Mouse (Mus musculus): ENCODE measurements at regions not wholly inside any gene's neighbourhood (a gene's known extent, or its start where the extent isn't known, plus 50 kb on each side); places are given as distances from the start of the nearest gene placed in this dataset.
"Not testable (repeated sequence)": the region's sequence is repeated elsewhere in the genome, so short reads cannot be mapped to it uniquely, and the experiment has no call there.

- 86% methylated on average over 1 of the region's 1 CpGs for WGBS
- no peak for ATAC-seq
- H3K27me3 ChIP-seq (ENCODE audit: control insufficient read depth, insufficient read depth, low read depth, low read length): no peaks in the 10 kb centered on the region
These were observed 253.8 kb downstream of the Gm8797 start for GRCm38 (mm10) chr3:6004423-6004822.

GRCm38 (mm10) chr3:6018749-6019148 is 268.1 kb downstream of the Gm8797 start:
- Histone ChIP-seq H3K9ac (ENCODE audit: low read depth, low read length) (no peak overlapping the region), H3K4me3 (ENCODE audit: low read depth, low read length) (no peak overlapping the region), H3K27ac (ENCODE audit: low read length) (no peak overlapping the region), H3K4me2 (ENCODE audit: low read length) (no peak overlapping the region), H3K4me1 (ENCODE audit: control insufficient read depth, insufficient read depth, low read length) (no peaks in the 10 kb centered on the region), H3K9me3 (replicated peaks; ENCODE audit: control insufficient read depth, low read length, poor library complexity, severe bottlenecking) (no peaks in the 10 kb centered on the region), H3K36me3 (ENCODE audit: control insufficient read depth, insufficient read depth, low read length) (no peaks in the 10 kb centered on the region), H3K27me3 (ENCODE audit: control insufficient read depth, insufficient read depth, low read depth, low read length) (no peaks in the 10 kb centered on the region)
- ATAC-seq: no peak
- WGBS: 64% methylated on average over 1 of the region's 1 CpGs

More at GRCm38 (mm10) chr3:6004423-6004822, 253.8 kb downstream of the Gm8797 start:
- no peak overlapping the region for H3K27ac ChIP-seq (ENCODE audit: low read length)
- H3K4me3 ChIP-seq (ENCODE audit: low read depth, low read length): no peak overlapping the region
- no peaks in the 10 kb centered on the region for H3K36me3 ChIP-seq (ENCODE audit: control insufficient read depth, insufficient read depth, low read length)
- no peaks in the 10 kb centered on the region; the same call in 1 of the 2 replicates for H3K9me3 ChIP-seq (replicated peaks; ENCODE audit: control insufficient read depth, low read length, poor library complexity, severe bottlenecking)
- H3K9ac ChIP-seq (ENCODE audit: low read depth, low read length): no peak overlapping the region
- H3K4me1 ChIP-seq (ENCODE audit: control insufficient read depth, insufficient read depth, low read length): no peaks in the 10 kb centered on the region
- no peak overlapping the region for H3K4me2 ChIP-seq (ENCODE audit: low read length)

GRCm38 (mm10) chr3:6041325-6041724 is 290.7 kb downstream of the Gm8797 start:
- not testable (repeated sequence) for H3K4me3 ChIP-seq (ENCODE audit: low read depth, low read length); ATAC-seq; H3K27me3 ChIP-seq (ENCODE audit: control insufficient read depth, insufficient read depth, low read depth, low read length); H3K36me3 ChIP-seq (ENCODE audit: control insufficient read depth, insufficient read depth, low read length); H3K9me3 ChIP-seq (replicated peaks; ENCODE audit: control insufficient read depth, low read length, poor library complexity, severe bottlenecking); H3K9ac ChIP-seq (ENCODE audit: low read depth, low read length); H3K4me2 ChIP-seq (ENCODE audit: low read length); H3K4me1 ChIP-seq (ENCODE audit: control insufficient read depth, insufficient read depth, low read length); H3K27ac ChIP-seq (ENCODE audit: low read length)
- 75% methylated on average over 3 of the region's 3 CpGs for WGBS

GRCm38 (mm10) chr3:6049472-6050045 is 299.0 kb downstream of the Gm8797 start:
- Histone ChIP-seq H3K4me3 (ENCODE audit: low read depth, low read length) (no peak overlapping the region), H3K4me1 (ENCODE audit: control insufficient read depth, insufficient read depth, low read length) (no peaks in the 10 kb centered on the region), H3K9me3 (replicated peaks; ENCODE audit: control insufficient read depth, low read length, poor library complexity, severe bottlenecking) (no peaks in the 10 kb centered on the region), H3K27me3 (ENCODE audit: control insufficient read depth, insufficient read depth, low read depth, low read length) (no peaks in the 10 kb centered on the region), H3K9ac (ENCODE audit: low read depth, low read length) (no peak overlapping the region), H3K4me2 (ENCODE audit: low read length) (no peak overlapping the region), H3K36me3 (ENCODE audit: control insufficient read depth, insufficient read depth, low read length) (no peaks in the 10 kb centered on the region), H3K27ac (ENCODE audit: low read length) (no peak overlapping the region)
- WGBS: 95% methylated on average over 4 of the region's 4 CpGs
- no peak for ATAC-seq

- no peak for ATAC-seq
- Histone ChIP-seq H3K27me3 (ENCODE audit: control insufficient read depth, insufficient read depth, low read depth, low read length) (no peaks in the 10 kb centered on the region), H3K4me1 (ENCODE audit: control insufficient read depth, insufficient read depth, low read length) (no peaks in the 10 kb centered on the region), H3K9me3 (replicated peaks; ENCODE audit: control insufficient read depth, low read length, poor library complexity, severe bottlenecking) (no peaks in the 10 kb centered on the region), H3K36me3 (ENCODE audit: control insufficient read depth, insufficient read depth, low read length) (no peaks in the 10 kb centered on the region), H3K27ac (ENCODE audit: low read length) (no peak overlapping the region), H3K9ac (ENCODE audit: low read depth, low read length) (no peak overlapping the region), H3K4me2 (ENCODE audit: low read length) (no peak overlapping the region), H3K4me3 (ENCODE audit: low read depth, low read length) (no peak overlapping the region)
- WGBS: 86% methylated on average over 2 of the region's 2 CpGs
These were observed 301.3 kb downstream of the Gm8797 start for GRCm38 (mm10) chr3:6051901-6052300.

GRCm38 (mm10) chr3:6083855-6084254 is 333.2 kb downstream of the Gm8797 start:
- ATAC-seq: no peak
- Histone ChIP-seq H3K27me3 (ENCODE audit: control insufficient read depth, insufficient read depth, low read depth, low read length) (no peaks in the 10 kb centered on the region), H3K36me3 (ENCODE audit: control insufficient read depth, insufficient read depth, low read length) (no peaks in the 10 kb centered on the region), H3K4me2 (ENCODE audit: low read length) (no peak overlapping the region), H3K4me3 (ENCODE audit: low read depth, low read length) (no peak overlapping the region), H3K9me3 (replicated peaks; ENCODE audit: control insufficient read depth, low read length, poor library complexity, severe bottlenecking) (no peaks in the 10 kb centered on the region), H3K4me1 (ENCODE audit: control insufficient read depth, insufficient read depth, low read length) (no peaks in the 10 kb centered on the region), H3K9ac (ENCODE audit: low read depth, low read length) (no peak overlapping the region), H3K27ac (ENCODE audit: low read length) (no peak overlapping the region)
- WGBS: 50% methylated on average over 1 of the region's 1 CpGs

GRCm38 (mm10) chr3:6087267-6087666 is 336.7 kb downstream of the Gm8797 start:
- no peak for ATAC-seq
- no peaks in the 10 kb centered on the region for H3K9me3 ChIP-seq (replicated peaks; ENCODE audit: control insufficient read depth, low read length, poor library complexity, severe bottlenecking)
- H3K27ac ChIP-seq (ENCODE audit: low read length): no peak overlapping the region
- 87% methylated on average over 8 of the region's 9 CpGs for WGBS
- H3K9ac ChIP-seq (ENCODE audit: low read depth, low read length): no peak overlapping the region
- H3K36me3 ChIP-seq (ENCODE audit: control insufficient read depth, insufficient read depth, low read length): no peaks in the 10 kb centered on the region
- no peak overlapping the region for H3K4me2 ChIP-seq (ENCODE audit: low read length)
- no peak overlapping the region for H3K4me3 ChIP-seq (ENCODE audit: low read depth, low read length)
- no peaks in the 10 kb centered on the region for H3K4me1 ChIP-seq (ENCODE audit: control insufficient read depth, insufficient read depth, low read length)
- H3K27me3 ChIP-seq (ENCODE audit: control insufficient read depth, insufficient read depth, low read depth, low read length): no peaks in the 10 kb centered on the region

- 89% methylated on average over 2 of the region's 2 CpGs for WGBS
- no peaks in the 10 kb centered on the region for H3K9me3 ChIP-seq (replicated peaks; ENCODE audit: control insufficient read depth, low read length, poor library complexity, severe bottlenecking)
- no peak overlapping the region for H3K4me2 ChIP-seq (ENCODE audit: low read length)
- no peaks in the 10 kb centered on the region for H3K4me1 ChIP-seq (ENCODE audit: control insufficient read depth, insufficient read depth, low read length)
- no peak for ATAC-seq
- H3K9ac ChIP-seq (ENCODE audit: low read depth, low read length): no peak overlapping the region
- no peak overlapping the region for H3K4me3 ChIP-seq (ENCODE audit: low read depth, low read length)
- H3K27ac ChIP-seq (ENCODE audit: low read length): no peak overlapping the region
- H3K27me3 ChIP-seq (ENCODE audit: control insufficient read depth, insufficient read depth, low read depth, low read length): no peaks in the 10 kb centered on the region
- no peaks in the 10 kb centered on the region for H3K36me3 ChIP-seq (ENCODE audit: control insufficient read depth, insufficient read depth, low read length)
These were observed 343.3 kb downstream of the Gm8797 start for GRCm38 (mm10) chr3:6093931-6094330.

- not testable (repeated sequence) for H3K27me3 ChIP-seq (ENCODE audit: control insufficient read depth, insufficient read depth, low read depth, low read length); ATAC-seq; H3K4me1 ChIP-seq (ENCODE audit: control insufficient read depth, insufficient read depth, low read length); H3K36me3 ChIP-seq (ENCODE audit: control insufficient read depth, insufficient read depth, low read length); H3K9me3 ChIP-seq (replicated peaks; ENCODE audit: control insufficient read depth, low read length, poor library complexity, severe bottlenecking); H3K9ac ChIP-seq (ENCODE audit: low read depth, low read length); H3K4me2 ChIP-seq (ENCODE audit: low read length); H3K27ac ChIP-seq (ENCODE audit: low read length); H3K4me3 ChIP-seq (ENCODE audit: low read depth, low read length)
These were observed 343.8 kb downstream of the Gm8797 start for GRCm38 (mm10) chr3:6094410-6094809.
